Mouse (Mus musculus) skeletal muscle tissue, postnatal 0 days (tissue): Measurements from ENCODE around the gene Cmpk1. TPM values are rescaled to one million over a fixed set of nuclear protein-coding genes. Genes with fewer than 3 reads are reported as not detected.

Source experiments
- polyA plus RNA-seq: library from polyadenylated mRNA; unstranded; fragments of >200 nt; fragmentation: Nextera tagmentation; extraction: Ambion mirVana; gene quantifications from 2 replicates; pipeline ENCODE4 v1.2.1, GENCODE M21; 2015

Gene Cmpk1
- polyA plus RNA-seq, result 65.5 and 85.9 TPM in 2 replicates

GRCm38 (mm10) chr4:114986591-114987432 is at the start of gene Cmpk1:
Cmpk1 (minus strand) TSS chr4:114987241.

GRCm38 (mm10) chr4:114999773-115000428 is 12.9 kb upstream of the Cmpk1 start, which contains the start of gene Stil:
Stil (plus strand) TSS chr4:115000159.

GRCm38 (mm10) chr4:114925917-114926312 is 61.1 kb downstream of the Cmpk1 start, which contains the start of gene Foxe3:
Foxe3 (minus strand) TSS chr4:114926013.

Other genes starting within 250 kb of the Cmpk1 start
- not detected in 2 replicates for gene Gm12830, start 165.5 kb downstream of the Cmpk1 start, polyA plus RNA-seq
- 0.21 and 0.26 TPM in 2 replicates for gene Foxd2, start 78.4 kb downstream of the Cmpk1 start, polyA plus RNA-seq
- gene Foxe3, start 61.2 kb downstream of the Cmpk1 start, polyA plus RNA-seq, result not detected in 2 replicates
- gene Stil, start 12.9 kb upstream of the Cmpk1 start, polyA plus RNA-seq, result 1.8 and 2.0 TPM in 2 replicates
- 0.47 and 0.72 TPM in 2 replicates for gene Tal1, start 69.2 kb upstream of the Cmpk1 start, polyA plus RNA-seq
- gene Pdzk1ip1, start 101.5 kb upstream of the Cmpk1 start, polyA plus RNA-seq, result 0.18 and 3.6 TPM in 2 replicates
- not detected in 2 replicates for gene Cyp4x1, start 147.0 kb upstream of the Cmpk1 start, polyA plus RNA-seq